Mouse (Mus musculus): Measurements from ENCODE around the gene Sae1.

GRCm38 (mm10) chr7:16296766-16297390 lies 90.7 kb downstream of the Sae1 start:
- TF ChIP-seq CTCF (conservative IDR thresholded peaks at IDR 0.05; ENCODE audit: low read length): 0 out of 2 replicates have a peak, but pooled peaks have one; percentile 10
- no peak for TF ChIP-seq NANOG (IDR thresholded peaks at IDR 0.05; ENCODE audit: borderline replicate concordance, low read length)

Data from E14TG2a.4 (cell line).